Mouse (Mus musculus) testis, postnatal 14 days (tissue): ENCODE results near the gene Cd164.
A peak's percentile ranks its signal among the peaks of the same experiment; 100 is the strongest.

Experiments
- DNase-seq: peaks from one replicate; pipeline ENCODE4 v3.0.0; 2021; ENCODE audit warnings: low spot score

Cd164 gene

DNA sequence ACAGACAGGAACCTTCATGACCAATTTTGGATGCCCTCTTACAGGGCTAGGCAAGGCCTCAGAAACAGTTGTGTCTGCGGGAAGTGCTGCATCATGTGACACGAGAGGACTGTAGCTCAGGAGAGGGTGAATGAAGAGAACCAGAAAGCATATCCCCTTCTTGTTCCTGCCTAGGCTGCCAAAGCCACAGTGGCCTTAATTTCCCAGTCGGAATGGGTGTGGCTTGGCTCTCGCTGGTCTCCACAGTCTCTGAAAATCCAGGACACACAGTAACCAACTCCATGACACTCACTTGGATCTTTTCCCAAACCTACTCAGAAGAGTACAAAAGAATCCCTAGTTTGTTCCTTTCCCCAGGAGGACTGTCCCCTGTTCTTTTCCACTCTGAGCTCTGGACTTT, 18.3 kb upstream of the Cd164 start:
- peak; percentile 62 for DNase-seq

DNA sequence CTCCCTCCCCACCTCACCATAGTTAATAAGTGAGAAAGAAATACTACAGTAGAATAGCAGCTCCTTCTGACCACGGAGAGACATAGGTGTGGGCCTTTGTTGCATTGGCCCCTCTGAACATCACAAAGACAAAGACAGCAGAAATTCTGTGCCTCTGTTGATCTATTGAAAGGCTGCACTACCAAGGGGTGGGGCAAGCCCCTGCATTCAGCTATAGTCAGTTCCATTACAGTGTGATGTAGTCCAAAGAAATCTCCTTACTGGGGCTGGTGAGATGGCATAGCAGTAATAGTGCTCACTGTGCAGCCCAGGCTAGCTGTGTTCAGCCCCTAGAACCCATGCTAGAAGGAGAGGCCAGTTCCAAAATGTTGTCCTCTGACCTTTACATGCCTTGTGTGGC, 14.2 kb upstream of the Cd164 start:
- no peak for DNase-seq

DNA sequence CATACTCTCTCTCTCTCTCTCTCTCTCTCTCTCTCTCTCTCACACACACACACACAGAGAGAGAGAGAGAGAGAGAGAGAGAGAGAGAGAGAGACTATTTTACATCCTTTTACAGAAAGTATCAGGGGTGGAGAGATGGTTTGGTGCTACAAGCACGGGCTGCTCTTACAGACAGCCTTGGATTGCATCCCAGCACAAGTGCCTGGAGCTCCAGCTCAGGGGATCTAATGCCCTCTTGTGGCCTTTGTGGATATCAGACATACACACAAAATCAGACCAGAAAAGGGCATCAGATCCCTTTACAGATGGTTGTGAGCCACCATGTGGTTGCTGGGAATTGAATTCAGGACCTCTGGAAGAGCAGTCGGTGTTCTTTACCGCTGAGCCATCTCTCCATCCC, 13.8 kb upstream of the Cd164 start:
- DNase-seq = peak; percentile 58

DNA sequence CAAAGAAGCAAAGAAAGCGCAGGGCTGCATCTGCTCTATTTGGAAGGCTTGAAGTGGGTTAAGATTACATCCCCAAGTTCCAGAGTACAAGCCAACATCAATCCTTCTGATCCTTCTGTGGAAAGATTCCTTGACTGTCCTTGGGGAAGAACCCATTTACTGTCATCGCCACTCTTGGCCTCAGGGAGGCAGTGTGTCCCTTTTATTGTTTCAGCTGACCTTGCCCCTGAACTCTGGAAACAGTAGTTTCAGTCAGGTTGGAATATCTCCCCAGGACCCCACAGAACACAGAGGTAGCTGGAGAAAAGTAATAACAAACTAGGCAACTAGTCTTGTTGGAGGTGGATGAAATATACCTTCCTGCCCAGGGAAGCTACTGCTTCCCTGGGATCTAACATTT, 10.1 kb upstream of the Cd164 start:
- DNase-seq = no peak

DNA sequence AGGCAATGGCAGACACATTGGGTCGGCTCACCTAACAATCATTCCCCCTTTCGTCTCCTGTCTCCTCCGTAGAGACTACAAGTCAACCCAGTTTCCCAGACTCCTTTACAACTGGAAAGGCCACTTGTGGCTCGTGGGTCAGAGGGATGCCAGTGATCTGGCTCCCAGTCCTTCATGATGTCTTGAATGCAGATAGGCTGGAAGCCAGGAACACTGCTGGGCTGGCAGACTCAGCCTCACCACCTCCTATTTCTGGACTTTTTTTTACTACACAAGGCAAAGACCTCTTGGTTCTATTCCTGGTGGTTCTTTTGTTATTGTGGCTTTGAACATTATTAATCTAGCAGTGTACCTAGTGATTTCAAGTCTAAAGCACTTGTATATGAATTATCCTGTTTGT, 4.9 kb upstream of the Cd164 start:
- DNase-seq = no peak

DNA sequence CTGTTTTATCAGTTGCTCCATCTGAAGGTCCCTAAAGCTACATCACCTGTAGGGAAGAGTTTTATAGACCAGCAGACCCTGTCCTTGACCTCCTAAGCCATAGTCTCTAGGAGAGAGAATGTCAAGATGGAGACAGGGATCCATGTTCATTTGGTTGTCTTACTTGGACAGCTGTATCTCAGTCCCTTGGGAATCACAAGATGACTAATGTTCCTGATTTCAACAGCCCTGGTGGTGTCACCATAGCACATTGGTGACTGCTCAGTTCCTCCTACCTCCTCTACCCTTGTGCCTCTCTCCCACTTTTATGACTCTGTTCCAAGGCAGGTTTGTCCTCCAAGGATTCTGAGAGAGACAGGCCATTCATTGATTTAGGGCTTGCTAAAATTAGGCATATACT, 4.3 kb upstream of the Cd164 start:
- DNase-seq = no peak

DNA sequence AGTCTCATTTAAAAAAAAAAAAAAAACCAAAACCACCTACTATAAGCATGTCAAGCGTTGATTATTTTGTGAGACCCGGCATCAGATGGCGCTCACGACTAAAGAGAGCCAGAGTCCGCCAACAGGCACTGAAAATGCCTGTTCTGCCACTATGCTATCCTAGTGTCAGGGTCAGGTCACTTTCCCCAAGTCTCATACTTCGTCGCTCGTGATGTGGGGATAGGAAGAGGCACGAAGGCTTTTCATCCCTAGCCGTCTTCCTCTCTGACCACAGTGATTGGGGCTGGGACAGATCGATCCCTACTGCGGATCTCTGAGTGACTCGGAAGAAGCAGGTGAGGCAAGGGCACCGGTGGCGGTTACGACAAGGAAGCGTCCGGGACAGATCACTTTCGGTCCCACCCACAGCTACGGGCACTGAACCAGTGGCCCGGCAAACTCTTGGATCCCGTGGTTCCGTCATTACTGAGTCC, 670 bp upstream of the Cd164 start:
- peak; percentile 71 for DNase-seq

DNA sequence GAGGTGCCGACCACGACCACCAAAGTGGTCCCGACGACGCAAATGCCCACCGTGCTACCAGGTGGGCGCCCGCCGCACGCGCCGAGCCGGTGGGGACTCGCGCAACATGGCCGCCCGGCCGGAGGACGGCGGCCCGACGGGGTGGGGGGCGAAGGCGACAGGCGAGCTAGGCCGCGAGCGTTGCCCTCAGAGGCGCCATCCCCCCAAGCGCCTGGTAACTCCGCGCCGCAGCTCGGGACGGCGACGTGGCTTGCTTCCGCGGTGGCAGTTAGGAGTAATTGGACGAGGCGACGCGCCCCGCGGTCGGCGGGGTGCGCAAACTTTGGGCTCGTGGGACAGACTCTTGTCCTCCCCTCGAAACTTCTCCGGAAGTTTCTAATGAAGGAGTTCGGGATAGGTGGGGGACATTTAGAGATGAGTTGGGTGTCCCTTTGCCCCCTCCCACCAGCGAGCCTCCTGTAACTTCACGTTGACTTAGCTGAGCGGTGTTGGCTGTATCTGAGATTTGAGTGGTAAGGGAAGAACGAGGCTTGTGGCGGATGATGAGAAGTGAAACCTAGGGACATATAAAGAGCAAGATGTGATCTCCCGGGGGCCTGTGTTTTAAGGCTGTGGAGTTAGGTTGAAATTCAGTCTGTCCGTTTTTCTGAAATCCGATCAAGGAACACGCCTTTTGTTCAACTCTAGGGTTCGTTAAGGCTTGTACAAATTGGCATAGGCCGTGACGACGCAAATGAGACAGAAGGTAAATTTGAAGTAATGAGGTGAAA, 611 bp downstream of the Cd164 start:
- DNase-seq = no peak

DNA sequence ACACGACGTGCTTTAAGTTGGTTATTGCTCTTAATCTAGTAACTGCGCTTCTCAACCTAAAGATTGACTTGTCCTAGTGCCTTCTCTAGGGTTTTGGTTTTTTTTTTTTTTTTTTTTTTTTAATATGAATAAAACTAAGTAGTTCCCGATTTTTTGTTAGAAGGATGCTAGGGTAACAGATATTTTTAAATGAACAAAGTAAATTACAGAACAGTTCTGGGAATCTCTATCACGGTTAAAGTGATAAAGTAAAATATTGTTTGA, 1.1 kb downstream of the Cd164 start:
- no peak for DNase-seq

DNA sequence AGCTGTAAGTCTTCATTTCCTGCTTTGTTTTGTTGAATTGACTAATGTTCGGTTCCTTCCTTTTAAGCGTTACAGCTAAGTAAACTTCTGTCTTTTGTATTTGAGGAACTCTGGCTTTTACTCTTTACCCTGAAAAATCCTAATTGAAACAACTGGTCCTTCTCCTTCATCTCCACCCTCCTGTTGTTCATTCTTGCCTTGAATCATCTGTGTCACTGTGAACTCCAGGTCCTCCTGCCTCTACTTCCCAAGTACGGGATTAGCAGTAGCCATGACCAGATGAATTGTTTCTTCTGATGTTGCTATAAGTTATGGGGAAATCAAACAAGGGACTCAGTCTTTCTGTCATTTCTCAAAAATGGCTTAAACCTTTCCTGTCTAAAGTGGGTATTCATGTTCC, 4.2 kb downstream of the Cd164 start:
- no peak for DNase-seq

DNA sequence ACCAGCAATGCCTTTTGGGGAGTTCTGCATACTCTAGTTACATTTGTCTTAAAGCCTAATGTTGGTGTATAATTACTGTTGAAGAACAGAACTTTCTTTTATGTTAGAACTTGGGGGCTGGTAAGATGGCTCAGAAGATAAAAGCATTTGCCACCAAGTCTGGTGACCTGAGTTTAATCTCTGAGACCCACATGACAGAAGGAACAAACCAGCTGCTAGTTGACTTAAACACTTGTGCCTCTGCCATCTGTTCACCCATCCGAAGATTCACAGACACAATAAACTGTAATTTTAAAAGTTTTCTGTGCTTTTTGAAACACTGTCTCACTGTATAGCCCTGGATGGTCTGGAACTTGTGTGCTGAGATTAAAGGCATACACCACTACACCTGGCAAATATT, 6.5 kb downstream of the Cd164 start:
- DNase-seq = no peak

DNA sequence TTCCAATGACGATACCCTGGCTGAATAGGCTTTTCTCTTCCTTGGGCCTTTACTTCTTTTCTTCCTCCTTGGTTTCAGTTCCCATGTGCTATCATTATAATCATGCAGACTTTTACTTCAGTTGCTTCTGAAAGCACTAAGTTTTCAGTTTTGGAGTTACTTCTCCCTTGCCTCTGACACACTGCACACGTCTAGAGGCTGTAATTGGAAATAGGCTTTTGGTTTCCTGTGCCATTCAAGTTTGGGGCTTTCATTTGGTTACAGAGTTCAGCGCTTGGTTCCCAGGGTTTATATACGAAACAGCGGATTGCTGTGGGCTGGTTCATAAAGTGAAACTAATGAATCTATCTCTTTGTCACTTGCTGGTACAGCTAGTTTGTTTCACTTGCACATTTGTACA, 10.8 kb downstream of the Cd164 start:
- DNase-seq = no peak

DNA sequence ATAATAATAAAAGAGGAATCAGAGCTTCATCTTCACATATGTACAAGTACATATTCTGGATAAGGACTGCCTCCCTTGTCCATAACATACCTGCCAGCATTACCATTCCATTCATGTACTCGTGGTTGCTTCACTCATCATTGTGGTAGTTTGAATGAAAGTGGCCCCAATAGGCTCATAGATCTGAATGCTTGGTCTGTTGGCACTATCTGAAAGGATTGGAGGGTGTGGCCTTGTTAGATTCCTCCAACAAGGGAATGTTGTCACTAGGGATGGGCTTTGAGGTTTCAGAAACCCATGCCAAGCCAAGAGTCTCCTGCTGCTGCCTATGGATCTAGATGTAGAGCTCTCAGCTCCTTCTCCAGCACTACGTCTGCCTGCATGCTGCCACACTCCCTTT, 16.8 kb downstream of the Cd164 start:
- no peak for DNase-seq

DNA sequence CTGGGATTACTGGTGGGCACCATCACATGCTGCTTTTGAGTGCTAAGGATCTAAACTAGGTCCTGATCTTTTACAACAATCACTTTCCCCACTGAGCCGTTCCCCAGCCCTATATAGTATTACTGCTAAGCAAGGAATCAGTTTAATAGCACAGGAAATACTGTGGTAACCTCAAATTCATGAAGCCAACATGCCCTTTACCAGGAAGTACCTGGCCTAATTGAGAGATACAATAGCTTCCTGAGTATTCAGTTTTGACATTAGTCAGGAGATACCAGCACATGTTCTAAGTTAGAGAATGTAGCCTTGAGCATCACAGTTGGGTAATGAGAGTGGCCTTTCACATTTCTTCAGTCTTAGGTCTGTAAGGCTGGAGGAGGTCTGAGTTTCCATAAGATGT, 17.5 kb downstream of the Cd164 start:
- no peak for DNase-seq

DNA sequence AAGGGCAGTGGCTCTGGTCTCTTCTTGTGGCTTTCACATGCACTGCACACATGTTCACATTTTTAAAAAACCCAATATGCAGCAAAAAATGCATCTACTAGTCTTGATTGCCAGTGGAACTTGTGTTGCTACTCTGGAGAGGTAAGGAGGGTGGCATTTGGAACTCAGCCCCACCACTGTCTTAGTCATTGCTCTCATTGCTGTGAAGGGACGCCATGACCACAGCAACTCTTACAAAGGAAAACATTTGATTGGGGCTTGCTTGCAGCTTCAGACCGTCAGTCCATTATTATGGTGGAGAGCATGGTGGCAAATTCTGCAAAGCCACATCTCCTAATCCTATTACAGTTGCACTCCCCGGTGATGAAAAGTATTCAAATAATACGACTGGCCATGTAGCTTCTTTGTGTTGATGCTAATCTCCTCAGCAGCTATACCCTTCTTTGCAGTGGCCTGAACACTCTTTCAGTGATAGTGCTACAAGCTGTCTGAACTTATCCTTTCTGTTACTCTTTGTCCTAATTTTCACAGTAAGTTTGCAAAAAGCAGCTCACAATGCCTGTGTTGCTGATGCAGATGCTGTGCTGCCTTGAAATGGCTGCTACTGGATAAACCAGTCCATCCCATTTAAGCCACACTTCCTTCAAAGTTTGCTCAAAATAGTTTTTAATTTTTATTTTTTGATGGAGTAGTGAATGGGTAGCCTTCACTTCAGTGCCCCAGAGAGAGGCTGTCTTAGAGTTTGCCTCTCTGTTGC, 18.2 kb downstream of the Cd164 start:
- no peak for DNase-seq

DNA sequence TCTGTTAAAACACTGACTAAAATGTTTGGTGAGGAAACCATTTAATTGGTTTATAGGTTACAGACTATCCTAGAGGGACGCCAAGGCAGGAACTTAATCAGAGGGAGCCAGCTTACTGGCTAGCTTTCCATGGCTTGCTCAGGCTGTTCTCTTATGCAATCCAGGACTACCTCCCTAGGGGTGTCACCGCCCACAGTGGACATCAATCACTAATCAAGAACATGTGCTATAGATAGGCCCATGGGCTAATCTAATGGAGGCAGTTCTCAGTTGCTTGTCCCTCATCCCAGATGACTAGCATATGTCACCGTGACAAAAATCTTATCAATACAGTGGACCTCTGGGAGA, 18.7 kb downstream of the Cd164 start:
- no peak for DNase-seq

DNA sequence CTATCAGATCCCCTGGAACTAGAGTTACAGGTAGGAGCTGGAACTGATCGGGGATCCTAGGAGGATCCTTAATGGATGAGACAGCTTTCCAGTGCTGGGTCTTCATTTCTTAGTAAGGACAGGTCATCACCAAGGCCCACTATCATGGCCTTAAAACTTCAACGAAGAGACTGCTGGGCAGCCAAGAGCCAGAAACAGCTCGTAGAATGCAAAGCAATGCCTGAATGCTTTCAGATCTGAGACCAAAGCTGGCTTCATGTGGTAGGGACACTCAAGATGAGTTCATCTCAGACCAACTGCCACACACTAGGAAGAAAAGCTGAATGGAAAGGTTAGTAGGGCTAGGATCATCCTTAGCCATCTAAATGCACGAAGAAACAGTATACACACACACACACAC, 19.8 kb downstream of the Cd164 start:
- DNase-seq = no peak

DNA sequence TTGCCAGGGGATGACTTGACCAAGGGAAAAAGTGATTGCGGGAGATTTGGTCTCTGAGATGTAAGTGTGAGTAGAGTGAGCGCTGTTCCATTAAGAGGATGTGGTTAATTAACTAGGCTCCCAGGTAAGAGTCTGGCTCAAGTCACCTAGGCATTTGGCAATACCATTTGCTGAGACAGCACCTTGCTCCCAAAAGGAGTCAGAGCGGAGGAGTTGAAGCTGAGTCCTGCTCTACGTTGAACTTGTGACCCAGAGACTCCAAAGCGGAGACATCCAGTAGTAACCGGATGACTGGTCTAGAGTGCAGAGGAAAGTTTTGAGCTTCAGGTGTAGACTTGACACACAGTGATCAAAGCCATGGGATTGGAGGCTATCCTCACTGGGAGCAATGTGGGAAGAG, 22.8 kb downstream of the Cd164 start:
- no peak for DNase-seq

DNA sequence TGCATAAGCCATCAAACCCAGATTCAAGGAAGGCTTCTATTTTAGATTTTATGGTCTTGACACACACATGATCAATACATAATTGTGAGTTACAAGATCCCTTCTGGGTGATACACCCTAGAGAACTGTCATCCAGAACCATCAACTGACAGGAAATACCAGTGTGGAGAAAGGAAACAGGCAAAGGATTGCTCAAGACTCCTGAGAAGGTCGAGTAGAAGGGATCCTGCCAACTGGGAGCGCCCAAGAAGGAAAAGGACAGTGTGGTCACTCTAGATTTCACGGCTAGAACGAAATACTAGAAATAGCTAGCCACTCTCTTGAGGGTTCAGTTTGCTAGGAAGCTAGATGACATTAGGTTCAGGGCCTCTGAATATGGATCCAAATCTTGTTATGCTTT, 24.2 kb downstream of the Cd164 start:
- no peak for DNase-seq

DNA sequence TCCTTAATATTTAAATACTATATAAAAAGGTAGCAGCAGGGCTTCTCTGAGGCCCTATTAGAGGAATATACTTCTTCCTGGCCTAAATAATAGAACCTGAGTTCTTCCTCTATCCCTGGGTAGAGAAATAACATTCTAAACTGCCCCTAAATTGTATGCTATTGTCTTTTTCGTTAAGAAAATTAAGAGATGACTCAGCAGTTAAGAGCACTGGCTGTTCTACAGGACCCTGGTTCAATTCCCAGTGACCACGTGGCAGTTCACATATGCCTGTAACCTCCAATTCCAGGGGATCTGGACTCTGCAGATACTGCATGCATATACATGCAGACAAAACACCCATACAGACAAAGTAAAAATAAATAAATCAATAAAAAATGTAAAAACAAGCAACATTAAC, 24.6 kb downstream of the Cd164 start:
- DNase-seq = no peak

DNA sequence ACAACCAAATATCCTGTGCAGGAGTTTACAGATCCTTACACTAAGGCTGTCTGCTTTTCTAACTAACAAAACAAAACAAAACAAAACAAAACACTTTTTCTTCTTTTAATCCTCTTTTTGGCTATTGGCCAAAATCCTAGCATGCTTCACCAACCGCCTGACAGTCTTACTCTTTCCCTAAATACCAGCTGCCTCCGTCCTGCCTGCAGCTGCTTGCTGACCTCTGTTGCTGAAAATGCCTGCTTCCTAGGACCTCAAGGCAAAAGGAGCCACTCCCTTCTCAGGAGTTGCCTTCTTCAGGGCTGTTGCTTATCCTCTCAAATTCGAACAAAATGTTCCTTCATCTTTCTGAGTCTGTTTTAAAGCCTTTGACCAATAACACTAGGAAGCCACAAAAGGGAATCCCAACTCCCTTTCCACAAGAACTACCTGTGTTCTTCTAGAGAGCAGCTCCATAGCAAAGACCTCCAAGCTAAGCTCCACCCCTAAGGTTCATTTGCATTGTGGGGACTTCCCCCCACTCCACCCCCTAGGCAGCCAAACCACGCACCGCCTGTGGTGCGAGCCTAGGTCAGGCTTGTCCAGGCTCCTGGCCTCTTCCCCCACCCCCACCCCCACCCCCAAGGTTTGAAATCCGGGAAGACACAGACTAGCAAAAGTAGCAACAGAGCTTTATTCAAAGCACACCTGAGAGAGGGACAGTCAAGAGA, 25.4 kb downstream of the Cd164 start:
- no peak for DNase-seq

DNA sequence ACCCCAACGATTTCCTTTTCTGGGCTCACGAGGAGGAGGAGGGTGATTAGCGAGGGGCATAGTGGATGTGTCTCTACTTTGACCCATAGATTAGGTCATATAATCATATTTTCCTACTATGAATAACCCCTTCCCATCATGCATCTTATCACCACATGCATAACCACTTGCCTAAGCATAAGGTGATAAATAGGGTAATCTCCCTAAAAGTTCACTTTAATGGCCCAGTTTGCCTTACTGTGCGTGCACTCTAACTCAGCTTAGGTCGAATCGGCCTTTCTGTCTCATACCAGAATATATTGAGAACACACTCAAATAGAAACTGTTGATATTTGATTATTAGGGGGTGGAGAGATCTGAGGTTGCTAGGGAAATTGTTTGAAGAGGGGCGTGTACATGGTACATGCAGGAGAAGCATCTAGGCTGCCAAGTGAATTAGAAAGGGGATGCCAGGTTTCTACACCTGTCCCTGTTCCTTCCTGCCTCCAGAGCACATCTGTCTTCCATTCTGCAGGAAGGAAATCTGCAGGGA, 26.1 kb downstream of the Cd164 start:
- no peak for DNase-seq
